Mouse (Mus musculus) R1 (cell line): Measurements from ENCODE around the gene Tsc22d4.
A peak's percentile ranks its signal among the peaks of the same experiment; 100 is the strongest.

Experiments
- DNase-seq: peaks from one replicate; pipeline ENCODE4 v3.0.0-alpha.2; 2018; ENCODE audit warnings: low read depth, low spot score

Tsc22d4 gene

DNA sequence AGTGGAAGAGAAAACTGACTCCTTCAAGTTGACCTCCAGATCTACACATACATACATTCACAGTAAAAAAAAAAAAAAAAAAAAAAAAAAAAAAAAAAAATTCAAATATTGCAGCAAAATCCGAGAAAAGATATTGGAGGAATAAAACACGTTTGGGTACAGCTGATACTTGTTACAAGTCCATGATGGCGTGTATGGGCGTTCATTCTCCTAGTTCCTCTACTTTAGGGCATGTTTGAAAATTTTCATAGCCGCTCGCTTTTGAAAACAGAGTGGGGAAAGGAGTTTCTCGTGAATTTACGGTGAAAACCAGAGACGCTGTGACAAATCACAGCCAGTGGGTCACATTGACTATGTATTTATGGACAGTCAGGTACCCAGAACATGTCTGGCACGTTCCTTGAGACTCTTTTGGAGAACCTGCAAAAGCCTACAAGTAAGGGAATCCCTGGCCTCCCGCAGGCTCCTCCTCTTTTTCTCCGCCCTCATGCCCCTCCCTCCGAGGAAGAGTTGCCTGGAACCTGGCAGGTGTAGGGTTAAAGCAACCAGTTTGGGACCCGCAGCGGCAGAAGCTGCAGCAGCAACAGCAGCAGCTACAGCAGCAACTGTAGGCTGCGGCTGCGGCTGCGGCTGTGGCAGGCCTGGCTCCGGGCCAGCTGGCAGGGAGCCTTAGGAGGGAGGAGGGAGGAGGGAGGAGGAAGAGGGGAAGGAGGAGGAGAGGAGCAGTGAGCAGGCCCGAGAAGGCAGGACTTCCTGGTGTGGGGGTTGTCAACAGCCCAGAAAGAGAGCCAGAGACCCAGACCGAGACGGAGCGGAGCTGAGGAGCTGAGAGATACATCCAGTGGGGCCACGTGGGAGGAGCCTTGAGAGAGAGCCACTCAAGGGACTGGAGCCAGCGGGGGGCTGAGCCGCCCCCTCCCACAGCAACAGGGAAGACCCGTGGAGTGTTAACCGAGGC, at the start of gene Tsc22d4:
TSS of gene Tsc22d4 (plus strand) at position 517 of the 958 bp plus-strand sequence.
- DNase-seq, result peak; percentile 99

DNA sequence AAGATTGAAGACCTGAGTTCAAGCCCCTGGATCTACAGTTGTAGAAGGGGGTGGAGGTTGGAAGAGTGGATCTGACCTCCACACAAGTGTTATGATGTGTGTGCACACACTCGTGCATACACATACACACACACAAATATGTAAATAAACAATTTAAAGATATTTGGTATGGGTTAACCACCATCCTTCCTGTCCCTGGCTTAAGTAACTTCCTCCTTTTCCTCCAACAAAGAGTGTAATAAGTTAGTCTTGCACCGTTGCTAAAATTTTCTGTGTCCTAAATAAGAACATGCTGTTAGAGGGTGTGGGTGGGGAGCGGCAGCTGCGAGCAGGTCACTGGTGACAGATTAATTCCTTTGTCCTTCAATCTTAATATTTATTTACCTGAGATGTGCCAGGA, 49.6 kb upstream of the Tsc22d4 start:
- DNase-seq, result no peak

DNA sequence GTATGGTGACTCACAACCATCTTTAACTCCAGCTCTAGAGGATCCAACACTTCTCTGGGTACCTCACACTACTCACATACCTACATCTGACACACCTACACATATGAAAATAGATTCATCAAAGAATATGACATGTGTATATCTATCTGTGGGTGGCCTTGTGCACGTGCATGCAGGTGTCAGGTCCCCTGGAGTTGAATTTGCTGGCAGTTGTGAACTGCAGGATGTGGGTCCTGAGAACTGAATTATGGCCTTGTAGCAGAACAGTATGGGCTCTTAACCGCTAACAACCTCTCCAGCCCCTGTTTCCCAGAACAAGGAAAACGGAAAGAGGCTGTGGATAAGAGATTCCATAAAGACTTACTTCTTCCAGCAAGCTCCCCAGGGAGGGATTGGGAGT, 46.5 kb upstream of the Tsc22d4 start:
- DNase-seq, result no peak

DNA sequence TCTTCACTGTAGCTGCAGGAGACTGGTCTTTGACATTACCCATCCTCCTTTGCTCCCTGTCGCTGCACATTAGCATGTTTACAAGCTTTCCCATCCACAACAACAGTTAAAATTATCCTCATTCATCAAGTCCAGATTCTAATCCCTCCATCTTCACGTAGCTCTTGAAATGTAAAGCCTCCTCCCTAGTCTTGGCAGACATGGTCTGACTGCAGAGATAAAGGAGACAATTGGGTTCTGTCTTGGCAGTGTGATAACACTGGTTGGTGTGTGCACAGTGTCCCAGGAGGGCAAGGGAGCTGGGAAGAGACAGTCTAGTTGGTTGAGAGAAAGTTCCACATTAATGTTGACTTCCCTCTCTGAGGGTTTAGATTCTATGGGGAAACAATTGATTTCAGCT, 45.7 kb upstream of the Tsc22d4 start:
- no peak for DNase-seq

DNA sequence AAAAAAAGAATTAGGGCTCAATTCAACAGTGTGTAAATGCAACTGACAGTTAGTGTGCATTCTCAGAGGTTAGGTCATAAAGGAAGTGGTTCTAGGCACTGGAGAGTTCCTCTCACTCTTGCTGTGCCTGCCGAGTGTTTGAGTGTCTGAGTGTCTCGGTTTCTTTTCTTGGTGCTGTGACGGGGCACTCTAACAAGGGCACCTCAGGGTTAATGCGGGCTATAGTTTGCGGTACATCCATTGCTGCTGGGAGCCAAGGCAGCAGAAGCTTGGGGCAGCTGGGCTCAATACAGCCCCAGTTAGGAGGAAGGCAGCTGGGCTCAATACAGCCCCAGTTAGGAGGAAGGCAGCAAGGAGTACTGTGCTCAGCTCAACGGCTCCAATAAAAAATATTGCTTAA, 40.3 kb upstream of the Tsc22d4 start:
- DNase-seq, result no peak

DNA sequence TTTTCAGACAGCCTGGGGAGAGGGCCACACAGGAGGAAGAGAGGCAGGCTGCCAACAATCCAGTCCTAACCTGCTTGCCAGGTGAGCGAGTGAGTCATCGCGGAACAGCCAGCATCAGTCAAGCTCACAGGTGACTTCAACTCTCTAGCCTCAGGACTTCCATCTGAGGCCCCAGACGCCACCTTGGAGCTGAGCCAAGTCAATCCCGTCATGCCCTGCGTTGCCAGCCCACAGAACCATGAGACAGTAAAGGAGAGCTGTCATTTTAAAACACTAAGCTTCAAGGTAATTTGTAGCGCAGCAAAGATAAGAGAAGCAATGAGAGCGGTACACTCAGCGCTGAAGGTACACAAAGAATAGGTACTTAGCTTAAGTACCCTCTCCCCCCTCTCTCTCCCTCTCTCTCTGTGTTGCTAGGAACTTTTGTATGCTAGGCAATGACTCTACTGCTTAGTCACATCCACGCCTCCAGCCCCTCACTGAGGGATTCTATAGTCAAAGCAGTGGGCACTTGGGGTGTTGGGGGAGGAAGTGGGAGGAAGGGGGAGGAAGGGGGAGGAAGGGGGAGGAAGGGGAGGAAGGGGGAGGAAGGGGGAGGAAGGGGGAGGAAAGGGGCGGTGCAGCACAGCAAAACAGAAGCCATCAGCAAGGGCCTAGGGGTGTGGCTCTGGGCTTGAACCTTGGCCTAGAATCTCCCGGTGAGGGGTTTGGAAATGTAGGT, 38.5 kb upstream of the Tsc22d4 start:
- peak; percentile 81 for DNase-seq

DNA sequence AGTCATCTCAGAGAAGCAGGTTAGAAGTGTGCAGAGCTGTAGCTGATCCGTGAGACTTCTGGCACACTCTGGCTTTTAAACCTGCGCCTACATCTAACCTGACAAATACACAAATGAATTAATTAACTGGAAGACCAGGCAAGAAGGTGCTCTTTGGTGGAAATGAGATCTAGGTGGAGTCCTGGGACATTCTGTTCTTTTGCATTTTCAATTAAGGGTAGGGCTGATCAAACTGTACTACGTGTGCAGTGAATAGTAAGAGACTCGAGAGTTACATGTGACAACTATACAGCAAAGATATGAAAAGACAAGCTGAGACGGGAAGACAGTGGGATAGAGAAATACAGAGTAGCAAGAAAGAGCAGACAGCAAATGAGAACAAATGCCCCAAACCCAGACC, 32.1 kb upstream of the Tsc22d4 start:
- DNase-seq, result no peak

DNA sequence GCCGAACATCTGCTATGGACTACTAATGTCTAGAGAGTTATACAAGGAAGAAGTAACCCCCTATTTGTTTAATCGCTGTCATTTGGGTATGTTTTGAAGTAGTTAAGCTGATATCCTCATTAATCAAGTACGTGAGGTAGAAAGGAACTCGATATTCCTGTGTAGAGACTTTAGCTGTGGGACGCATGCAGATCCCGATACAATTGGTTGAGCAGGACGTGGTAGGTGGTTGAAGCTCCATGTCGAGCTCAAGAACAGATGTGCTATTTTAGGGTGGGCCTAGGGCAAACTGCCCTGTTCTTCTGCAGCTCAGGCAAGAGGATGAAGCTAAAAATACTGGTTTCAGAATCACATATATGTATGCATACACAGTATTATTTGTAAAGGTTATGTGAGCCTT, 29.8 kb upstream of the Tsc22d4 start:
- DNase-seq, result no peak

DNA sequence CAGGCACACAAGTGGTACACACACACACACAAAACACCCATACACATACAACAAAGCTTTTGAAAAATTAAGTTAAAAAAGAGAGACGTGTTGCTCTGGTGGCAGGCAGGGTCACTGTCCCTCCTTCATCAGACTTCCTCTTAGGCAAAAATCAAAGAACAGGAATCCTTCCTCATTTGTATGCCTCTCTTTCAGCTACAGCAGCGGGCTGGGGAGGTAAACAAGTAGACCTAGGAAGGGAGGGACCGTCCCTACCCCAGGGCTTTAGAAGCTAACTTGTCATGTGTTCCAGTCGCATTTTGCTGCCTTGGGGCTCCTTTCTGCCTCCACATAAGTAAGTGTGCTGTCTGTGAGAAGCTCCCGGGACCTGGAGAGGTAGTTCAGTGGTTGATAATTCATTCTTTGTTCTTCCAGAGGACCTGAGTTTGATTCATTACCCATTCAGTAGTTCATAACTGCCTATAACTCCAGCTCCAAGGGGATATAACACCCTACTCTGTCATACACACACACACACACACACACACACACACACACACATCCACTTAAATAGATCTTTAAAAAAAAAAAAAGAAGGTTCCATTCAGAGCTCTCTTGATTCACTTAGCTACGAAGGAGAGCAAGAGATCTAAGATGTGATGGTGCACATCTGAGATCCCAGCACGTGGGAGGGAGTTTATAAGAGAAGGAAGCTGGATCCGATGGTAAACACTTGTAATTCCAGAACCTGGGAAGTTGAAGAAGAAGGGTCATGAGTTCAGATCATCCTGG, 27.3 kb upstream of the Tsc22d4 start:
- no peak for DNase-seq

DNA sequence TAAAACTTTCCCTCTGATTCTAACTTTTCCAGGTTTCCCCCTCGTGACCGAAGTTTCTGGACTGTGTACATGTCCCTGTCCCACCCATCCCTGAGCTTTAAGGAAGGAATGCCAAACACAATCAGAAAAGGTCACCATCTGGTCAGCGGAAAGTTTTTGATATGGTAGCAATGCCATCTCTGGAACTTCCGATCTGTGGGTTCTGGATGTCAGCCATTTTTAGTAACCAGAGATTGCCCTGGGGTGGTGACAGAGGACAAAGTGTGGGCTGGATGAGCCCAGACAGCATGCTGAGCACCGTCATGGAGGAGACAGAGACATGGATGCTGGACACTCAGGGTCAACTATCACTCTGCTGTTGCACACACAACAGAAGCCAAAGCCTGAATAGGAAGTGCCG, 26.4 kb upstream of the Tsc22d4 start:
- DNase-seq, result no peak

DNA sequence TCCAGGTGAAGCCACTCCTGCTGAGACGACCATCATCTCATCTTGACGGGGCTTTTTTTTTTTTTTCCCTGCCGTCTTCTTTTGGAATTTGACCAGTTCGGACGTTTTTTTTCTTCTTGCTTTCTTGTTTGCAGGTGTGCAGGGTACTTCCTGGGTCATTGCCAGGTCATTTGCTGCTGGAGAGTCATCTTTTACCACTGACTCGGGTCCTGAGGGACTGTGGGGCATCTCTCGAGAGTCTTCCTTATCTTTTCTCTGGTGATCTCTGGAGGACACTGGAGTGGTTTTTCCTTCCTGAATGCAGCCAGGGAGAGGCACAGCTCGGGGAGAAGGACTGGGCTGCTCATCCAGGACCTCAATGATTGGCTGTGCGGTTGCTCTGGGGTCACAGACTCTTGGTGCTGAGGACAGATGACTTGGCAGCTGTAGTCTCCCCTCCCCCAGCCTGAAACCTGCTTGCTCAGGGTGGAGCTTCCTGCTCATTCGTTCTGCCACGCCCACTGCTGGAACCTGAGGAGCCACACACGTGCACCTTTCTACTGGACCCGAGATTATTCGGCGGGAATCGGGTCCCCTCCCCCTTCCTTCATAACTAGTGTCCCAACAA, 24.9 kb upstream of the Tsc22d4 start:
- peak; percentile 82 for DNase-seq

DNA sequence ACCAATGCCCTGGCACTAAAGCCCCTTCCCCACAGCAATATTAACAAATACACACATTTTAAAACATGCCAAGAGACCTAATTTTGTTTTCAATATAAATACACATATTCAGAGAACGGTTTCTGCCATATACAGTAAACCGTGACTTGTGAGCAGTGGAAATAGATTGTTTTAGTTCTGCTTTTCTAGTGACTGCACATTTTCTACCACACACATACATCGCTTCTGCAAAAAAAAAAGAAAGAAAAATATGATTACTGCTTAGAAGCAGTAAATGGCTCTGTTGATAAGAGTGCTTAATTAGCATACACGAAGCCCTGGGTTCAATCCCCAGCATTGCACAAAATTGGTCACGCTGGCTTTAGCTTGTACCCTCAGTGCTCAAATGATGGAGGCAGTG, 21.7 kb upstream of the Tsc22d4 start:
- DNase-seq, result no peak

DNA sequence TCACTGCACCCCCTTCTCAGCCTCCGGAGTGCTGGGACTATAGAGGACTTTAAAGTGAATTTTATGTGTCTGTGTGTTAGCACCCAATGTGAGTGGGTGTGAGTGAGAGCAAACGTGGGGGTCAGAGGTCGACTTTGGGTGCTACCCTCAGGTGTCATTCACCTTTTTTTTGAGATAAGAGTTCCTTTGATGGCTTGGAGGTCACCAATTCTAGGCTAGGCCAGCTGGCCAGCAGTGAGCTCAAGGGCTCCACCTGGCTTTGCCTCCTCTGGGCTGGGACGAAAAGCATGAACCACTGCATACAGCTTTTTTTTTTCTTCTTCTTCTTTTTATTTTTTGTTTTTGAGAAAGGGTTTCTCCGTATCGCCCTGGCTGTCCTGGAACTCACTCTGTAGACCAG, 18.8 kb upstream of the Tsc22d4 start:
- no peak for DNase-seq

DNA sequence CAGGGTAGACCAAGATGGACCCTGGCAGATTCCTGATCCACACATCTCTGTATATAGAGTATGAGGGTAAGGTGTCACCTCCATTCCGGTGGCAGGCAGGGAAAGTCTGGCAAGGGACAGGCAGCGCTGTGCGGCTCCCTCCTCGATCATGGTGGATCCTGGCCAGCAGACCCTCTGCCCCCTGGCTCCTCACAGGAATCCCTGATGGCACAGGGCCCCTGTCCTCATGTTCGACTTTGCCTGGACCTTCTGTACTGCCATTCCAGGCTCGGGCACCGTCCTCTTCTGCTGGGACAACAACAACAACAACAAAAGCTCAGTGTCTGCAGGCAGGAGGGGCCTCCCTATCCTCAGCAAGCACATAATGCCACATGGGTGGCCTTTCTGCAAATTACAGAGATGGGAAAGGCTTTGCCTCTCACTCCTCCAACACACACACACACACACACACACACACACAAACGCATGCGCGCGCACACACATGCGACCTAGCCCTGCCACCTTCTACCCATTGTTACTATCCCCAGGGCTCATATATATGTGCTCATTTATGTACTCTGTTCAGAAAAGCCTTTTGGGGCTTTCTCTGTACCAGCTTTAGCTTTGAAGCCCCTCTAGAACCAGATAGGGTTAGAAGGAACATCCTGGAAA, 11.8 kb upstream of the Tsc22d4 start:
- no peak for DNase-seq

DNA sequence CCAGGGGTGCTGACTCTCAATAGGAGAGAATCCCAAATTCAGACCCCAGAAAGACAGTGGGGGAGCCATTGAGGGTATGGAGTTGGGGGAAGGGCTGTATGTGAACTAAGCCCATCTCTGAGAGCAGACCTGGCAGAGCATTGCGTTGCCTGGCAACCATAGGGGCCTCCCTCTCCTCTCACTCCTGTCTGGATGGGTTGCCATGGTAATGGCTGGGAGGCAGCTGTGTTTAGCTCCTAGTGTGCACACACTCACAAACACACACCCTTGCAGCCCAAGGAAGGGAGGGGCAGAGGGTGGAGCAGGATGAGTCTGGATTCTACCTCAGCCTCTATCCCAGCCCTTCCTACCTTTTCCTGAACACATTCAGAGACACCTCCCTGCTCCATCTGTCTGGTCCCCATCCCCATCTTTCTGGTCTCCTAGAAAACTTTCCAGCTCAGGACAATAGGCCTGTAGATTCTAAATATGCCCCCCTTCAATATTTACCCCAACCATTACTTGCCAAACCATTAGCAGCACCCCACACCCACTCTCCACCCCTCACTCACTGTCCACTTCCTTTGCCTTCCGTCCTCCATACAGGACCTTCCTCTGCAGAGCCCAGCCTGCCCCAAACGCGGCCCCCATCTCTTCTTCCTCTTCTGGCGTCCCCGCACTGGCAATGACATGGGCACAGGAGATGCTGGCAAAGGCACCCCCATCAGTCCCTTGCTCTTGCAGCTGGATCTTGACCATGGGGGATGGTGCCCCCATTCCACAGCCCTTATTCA, 11.1 kb upstream of the Tsc22d4 start:
- DNase-seq, result peak; percentile 96

DNA sequence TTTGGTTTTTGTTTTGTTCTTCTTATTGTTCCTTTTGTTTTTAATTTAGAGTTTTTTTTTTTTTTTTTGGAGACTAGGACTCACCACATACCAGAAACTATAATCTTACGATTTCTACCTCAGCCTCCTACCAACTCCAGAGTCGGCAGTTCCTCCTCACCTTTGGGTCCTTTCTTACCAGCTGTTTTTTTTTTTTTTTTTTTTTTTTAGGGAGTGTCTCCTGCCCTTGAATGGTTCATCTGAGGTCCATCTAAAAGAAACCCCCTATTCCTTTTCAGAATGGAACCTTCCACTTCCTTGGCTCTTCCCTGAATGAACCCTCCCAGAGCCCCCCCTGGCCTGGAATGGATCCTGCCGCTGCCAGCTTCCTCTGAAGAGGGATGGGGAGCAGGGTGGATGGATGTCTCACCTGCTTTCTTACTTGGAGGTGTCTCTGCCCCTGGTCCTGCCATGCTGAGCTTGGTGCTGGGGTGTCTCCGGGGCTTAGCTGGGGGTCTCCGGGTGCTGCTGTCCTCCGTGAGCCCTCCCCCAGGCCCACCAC, 8.1 kb upstream of the Tsc22d4 start:
- peak; percentile 84 for DNase-seq

DNA sequence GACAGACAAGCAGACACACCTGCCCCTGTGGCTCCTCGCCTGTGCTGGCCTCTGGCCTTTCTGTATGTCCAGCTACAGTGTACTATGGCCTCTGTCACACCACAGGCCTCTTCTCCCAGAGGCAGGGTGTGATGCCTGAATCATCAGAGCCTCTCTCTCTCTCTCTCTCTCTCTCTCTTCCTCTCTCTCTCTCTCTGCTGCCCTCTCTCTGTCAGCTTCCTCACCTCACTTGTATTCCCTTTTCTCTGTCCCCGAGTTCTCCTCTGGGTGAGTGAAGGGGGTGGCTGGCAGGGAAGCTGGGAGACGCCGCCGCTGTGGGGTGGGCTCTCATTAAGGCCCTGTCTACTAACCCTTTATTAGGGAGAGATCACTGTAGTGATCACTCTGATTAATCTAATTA, 7.0 kb upstream of the Tsc22d4 start:
- DNase-seq, result no peak

DNA sequence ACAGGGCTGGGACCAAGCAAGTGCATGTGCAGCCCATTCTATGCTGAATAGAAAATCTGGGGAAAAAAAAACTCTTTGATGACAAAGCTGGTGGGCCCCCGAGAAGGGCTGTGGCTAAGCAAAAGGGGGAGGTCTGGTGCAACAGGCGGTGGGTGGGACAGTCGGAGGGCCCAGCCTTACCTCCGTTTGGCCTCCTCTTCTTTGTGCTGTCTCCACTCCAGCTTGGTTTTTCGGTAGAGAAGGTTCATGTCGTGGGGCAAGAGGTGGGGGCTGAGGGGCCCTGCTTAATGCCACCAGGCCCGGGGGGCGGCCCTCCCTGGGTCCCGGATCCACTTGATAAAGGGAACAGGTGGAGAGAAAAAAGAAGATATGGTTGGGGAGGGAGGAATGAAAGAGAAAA, 6.1 kb upstream of the Tsc22d4 start:
- DNase-seq, result no peak

DNA sequence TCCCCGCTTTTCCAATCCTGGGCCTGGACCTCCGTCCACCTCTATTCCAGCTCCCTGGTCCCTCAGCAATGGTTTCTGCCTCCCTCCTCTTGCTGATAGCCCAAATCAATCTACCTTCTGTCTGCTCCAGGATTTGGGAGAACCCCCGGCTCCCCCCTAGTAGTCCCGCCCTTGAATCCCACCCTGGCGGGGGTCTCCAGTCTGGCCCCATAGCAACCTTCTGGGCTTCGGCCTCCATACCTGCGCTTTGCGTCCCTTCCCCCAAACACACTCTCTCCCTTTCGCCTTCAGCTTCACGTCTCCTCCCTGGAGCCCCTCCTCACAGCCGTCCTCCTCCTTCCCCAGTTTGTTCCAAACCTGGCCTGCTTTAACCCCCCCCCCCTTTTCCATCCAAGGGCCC, 5.0 kb upstream of the Tsc22d4 start:
- DNase-seq, result no peak
